Mouse (Mus musculus): Measurements from ENCODE around the gene Srgap2. TPM values are rescaled to one million over a fixed set of nuclear protein-coding genes. Genes with fewer than 3 reads are reported as not detected.

Srgap2 gene
- total RNA-seq, 2 experiments from 2014 or later = 21.1 to 24.1 TPM

DNA sequence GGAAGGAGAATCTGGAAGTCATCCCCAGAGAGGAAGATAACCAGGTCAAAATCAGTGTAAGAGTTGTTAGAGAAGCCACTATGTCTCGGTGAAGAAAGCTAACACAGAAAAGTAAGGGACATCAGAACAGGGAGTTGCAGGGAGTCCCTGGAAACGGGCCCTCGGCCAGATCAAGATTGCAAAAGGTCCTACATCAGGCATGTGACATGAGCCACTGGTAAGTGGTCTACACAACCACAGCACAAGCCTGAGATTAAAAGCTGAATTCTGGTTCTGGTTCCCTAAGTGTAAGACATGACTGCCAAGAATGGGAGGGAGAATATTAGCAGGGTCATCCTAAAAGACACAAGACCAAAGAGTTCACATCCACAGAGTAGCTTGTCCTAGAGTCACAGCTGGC is 104.1 kb downstream of the Srgap2 start:
- no peak for DNase-seq
- intact Hi-C loops (cut with DNase I) = no loop called here

DNA sequence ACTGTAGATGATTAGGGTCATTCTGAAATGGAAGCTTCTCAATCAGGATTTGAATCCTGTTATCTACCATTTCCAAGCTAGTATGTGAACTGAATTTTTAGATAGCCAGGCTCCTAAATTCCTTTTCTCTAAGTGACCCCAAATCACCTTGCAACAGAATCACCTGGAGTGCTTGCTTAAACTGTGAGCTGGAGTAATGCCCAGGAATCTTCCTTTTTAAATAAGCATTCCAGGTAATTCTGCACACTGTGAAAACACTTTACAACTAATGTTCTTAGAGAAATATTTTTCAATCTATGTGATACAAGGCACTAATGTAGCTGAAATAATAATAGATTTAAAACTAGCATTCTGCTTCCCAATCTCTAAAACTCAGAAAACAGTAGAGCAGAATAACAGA is 106.0 kb downstream of the Srgap2 start:
- no peak for DNase-seq
- intact Hi-C loops (cut with DNase I) = no loop called here

DNA sequence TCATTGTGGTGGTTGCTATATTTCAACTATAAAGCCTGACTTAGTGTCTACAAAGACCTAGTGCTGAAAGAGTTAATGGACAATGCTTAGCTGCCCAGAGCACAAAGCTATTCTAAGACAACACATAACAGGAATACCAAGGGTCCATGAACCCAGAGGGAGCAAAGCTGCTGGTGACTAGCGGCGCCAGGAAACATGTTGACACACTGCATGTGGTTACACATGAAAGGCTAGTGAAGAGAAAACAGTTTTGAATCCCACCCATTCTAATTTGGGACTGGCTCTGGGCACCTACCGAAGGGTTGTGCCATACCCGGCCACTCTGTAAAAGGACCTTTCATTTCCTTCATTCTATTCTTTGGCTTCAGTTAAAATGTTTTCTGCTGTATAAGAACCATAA is 106.5 kb downstream of the Srgap2 start:
- no peak for DNase-seq
- intact Hi-C loops (cut with DNase I) = no loop called here

DNA sequence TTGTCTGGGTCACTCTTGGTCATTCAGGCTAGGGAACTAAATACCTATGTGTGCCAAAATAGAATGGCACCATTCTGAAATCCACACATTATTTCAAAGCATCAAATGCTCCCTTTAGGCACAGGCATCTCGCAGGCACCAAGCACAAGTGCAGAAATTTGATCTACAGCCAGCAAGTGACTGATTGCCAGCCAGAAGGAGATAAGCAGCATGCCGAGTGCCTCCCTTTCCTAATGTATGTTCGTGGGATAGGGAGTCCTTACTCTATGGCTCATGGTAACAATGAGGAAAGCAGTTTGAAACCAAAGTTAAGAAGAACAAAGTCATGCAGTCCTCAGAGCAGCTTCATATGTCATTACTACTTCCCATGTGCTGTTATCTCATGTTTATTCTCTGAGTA is 107.8 kb downstream of the Srgap2 start:
- intact Hi-C loops (cut with DNase I) = no loop called here
- no peak for DNase-seq

DNA sequence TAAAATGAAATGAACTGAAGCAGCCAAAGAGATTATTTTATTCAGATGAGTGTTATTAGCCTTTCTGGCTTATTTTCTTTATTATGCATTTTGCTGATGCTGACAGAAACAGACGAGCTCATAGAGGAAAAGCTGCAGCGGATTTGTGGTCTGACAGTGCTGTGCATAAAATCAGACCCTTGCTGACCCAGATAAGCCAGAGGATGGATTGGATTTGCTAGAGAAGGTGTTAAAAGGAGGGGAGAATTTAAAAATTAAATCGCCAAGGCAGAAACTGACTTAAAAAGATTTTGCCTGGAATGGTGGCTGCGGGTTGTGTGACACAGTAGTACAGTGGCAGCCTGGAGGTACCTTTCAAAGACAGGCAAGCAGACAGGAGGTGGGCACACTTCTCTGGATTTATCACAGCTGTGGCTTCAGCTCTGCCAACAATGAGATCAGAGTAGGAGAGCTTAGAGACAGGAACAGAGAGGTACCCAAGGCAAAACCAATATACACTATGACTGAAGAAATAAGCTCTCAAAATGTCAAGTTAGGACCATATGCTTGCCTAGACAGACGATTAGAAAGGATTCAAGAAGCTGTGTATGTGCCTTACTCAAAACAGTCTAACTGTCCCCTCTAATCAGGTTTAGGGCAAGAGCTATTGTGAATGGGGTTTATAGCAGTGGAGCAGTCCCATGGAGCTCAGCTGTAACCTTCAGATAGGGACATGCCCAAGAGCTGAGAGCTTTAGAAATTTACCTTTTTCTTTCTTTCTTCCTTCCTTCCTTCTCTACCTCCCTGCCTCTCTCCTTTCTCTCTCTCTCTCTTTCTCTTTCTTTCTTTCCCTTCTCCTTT is 109.1 kb downstream of the Srgap2 start:
- intact Hi-C loops (cut with DNase I) = no loop called here

DNA sequence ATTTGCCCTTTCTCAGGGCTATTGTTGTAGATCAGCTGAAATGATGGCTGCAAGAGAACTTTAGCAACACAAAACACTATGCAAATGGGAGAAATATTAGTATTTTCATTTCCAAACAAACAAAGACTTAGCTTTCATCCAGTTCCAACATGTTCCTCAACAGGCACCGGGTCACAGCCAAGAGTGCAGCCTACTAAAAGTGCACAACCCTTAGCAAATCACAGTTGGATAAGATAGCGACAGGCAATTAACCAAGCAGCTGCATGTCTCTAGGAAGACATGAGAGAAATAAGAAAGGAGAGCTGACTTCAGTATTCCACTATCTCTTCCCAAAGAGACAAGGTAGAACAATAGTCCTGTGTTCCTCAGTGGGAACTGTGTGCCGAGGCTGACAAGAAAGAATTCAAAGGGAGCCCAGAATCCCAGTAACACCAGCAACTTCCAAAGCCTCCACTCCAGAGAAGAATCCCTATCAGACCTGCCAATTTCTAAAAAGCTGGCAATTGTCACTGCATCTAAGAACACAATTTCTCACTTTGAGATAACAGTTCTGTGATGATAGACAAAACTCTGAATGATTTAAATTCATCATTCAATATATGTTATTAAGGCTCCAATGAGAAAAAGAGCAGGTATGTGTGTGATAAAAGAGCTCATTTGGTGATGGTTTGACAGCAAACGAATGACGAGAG is 109.9 kb downstream of the Srgap2 start:
- no peak for DNase-seq
- intact Hi-C loops (cut with DNase I) = no loop called here

More for the DNA sequence above, 109.1 kb downstream of the Srgap2 start:
- no peak for DNase-seq

DNA sequence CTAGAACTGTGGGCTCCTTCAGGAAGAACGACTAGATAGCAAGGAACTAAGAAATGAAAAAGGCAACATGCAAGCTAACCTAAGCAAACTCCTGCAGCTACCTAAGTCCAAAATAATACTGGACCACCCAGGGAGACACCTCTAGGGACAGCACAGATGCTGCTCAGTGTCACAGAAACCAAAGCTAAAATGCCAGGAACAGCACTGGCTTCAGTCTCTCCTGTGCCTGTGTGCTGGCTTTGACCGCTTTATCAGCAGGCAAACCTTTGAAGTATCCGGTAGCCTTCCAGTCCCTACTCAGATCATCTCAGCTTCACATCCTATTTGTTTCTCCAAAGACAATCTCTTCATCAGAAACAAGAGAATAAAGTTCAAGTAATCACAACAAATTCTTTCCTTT is 123.6 kb downstream of the Srgap2 start:
- DNase-seq = no peak
- intact Hi-C loops (cut with DNase I) = no loop called here

DNA sequence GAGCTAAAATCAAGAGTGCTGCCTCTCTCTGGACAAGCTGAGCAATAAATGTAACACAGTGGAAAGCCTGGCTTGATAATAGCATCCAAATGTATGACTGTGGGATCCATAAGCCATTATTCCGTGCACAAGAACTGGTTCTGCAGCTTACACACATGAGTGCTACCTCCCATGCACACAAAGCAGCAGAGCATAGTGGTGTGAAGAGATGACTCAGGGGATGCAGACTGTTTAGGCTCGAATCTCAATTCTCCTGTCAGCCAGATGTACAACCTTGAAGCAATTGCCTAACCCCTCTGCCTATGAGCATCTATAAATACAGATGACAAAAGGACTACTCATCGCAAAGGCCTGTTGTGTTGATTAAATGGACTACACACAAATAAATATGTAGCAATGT is 126.3 kb downstream of the Srgap2 start:
- intact Hi-C loops (cut with DNase I) = no loop called here
- DNase-seq = no peak

DNA sequence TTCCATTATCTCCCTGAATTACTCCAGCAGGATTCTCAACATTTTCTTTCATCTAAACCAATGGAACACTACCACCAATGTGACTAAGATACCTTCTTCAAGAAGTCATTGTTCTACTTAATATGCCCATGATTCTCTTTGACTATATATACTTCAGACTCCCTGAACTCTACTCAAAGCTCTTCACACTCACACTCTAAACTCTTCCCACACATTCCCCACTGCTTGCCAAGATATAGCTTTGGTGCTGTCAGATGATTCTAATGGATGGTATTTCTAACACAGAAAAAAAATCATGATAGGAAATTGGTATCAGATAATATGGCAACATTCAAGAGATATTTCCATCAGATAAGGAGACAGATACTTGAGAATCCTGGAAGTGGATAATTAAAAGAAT is 129.0 kb downstream of the Srgap2 start:
- intact Hi-C loops (cut with DNase I) = no loop called here
- no peak for DNase-seq

DNA sequence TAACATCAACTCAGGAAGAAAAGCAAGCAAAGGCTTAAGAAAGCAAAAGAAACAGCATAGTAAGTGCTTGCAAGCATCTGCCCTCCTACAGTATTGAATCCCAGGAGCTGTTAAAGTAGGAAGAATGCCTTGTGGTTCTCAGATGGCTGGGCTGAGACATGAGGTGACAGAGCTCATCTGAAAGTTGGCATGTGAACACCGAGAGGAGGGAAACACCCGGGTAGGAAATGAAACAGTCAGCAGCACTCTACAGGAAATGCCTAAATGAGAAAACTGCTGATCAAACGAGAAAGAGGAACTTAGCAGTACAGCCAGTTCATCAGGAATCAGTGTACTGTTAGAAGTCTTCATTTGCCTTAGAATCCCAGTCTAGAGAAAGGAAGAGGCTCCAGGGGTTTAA is 142.7 kb downstream of the Srgap2 start:
- intact Hi-C loops (cut with DNase I) = loop anchor here (5.0 kb wide), 2 partner anchors 37 to 93 kb away; no protein-coding TSS in a partner anchor
- no peak for DNase-seq

DNA sequence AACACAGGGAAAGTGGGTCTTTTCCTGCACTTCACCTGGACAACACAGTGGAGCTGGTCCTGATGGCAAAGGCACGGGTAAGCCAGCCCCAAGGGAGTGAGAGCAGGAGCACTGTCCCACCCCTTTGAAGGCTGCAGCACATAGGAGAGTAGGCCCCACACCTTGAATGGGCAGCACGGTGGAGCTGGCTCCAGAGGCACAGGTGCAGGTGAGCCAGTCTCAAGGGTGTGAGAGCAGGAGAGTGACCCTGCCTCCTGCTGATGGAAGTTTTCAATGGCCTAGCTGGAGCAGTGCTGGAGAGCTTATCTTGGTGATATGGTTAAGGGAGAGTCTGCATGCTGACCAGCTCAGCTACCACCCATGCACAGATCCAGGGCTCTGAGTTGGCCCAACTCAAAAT is 145.0 kb downstream of the Srgap2 start:
- intact Hi-C loops (cut with DNase I) = loop anchor here (5.0 kb wide), 2 partner anchors 35 to 95 kb away; no protein-coding TSS in a partner anchor
- no peak for DNase-seq

DNA sequence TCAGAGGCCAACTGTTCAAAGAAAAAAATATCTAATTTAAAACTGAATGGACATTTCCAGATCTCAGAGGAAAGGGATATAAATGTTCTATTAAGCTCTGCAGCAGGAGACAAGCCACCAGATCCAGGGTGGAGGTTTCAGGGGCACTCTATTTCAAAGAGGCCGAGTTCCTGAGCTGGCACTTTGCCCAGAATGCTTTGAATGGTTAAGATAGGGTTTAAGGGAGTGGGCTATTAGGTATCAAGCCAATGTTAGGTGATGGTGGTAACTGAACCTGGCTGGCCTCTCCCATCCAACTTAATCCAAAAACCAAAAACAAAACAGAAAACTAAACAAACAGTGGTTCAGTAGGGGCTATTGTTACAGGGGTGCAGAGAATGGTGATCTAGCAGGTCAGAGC is 146.9 kb downstream of the Srgap2 start:
- no peak for DNase-seq
- intact Hi-C loops (cut with DNase I) = loop anchor here (5.0 kb wide), 2 partner anchors 33 to 97 kb away; no protein-coding TSS in a partner anchor

DNA sequence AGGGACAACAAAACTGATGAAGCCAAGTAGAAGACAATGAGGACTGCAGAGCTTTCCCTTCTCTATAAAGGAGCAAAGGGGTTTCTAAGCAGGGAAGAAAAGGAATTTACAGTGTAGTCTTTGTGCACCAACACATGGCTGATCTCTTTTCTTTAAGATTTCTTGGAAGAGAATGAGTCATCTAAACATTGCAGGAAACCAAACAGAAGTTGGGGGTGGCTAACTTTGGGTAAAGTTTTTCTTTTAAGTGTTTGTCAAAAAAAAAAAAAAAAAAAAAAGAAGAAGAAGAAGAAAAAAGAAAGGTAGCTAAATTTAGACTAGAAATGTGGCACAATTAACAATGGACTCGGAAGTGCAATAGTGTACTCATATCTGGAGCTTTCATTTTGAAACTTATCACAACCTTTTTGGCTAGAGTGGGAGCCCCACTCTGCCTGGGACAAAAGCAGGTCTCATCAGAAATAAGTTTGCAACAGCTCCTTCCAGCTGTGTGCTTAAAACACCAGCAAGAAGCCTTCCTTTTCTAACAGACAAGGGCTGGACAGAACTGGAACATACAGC is 148.2 kb downstream of the Srgap2 start:
- intact Hi-C loops (cut with DNase I) = no loop called here

DNA sequence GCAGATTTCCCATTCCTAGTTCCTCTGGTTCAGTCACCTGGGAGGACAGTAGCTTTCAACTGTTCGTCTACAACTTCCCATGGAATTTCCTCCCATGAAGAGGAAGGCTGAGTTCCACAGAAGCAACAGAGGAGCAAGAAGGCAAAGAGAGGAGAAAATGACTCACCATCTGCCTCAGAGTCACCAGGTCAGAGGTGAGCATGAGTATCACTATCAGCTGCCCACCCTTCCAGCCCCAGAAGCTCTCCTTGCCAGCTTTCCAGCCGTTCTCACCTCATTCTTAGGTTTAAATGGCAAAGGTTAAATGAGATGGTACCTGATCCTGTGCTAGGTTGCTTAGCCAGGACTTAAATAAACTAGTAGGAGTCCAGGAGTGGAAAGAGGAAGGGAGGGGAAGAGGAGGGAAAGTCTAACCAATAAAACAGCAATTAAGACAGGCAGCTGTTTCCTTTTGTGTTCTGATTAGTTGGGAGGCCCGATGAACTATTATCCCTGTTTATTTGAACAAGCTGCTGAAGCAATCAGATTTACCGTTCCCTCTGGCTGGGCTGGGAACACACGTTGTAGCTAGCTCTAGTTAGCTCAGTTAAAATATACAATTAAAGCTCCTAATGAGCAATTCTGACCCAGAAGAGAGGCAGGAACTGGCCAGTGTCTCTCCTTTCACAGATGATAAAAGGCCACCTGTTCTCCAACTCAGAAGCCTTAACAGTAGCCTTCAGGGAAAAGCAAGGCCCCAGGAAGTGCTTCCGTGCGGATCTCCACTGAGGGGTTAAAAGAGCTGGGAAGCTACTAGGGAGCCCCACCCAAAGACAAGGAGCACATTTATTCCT is 148.9 kb downstream of the Srgap2 start:
- peak; percentile 32 to 38 for DNase-seq
- intact Hi-C loops (cut with DNase I) = no loop called here

More for the DNA sequence above, 148.2 kb downstream of the Srgap2 start:
- no peak for DNase-seq

DNA sequence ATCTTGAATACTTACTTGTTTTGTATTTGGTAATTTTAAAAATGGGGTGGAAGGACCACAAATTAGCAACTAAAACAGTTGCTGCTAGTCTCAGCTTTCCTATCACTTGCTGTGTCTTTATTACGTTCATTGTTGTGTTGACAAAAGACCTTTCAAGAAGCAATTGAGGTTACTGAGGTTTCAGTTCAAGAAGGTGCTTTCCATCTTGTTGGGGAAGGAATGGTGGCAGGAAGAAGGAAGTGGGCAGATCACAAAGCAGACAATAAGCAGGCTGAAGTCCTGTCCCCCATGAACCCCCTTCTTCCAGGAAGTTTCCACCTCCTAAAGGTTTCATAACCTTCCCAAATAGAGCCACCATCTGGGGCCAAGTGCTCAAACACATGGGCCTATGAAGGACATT is 161.3 kb downstream of the Srgap2 start:
- intact Hi-C loops (cut with DNase I) = no loop called here
- no peak for DNase-seq

DNA sequence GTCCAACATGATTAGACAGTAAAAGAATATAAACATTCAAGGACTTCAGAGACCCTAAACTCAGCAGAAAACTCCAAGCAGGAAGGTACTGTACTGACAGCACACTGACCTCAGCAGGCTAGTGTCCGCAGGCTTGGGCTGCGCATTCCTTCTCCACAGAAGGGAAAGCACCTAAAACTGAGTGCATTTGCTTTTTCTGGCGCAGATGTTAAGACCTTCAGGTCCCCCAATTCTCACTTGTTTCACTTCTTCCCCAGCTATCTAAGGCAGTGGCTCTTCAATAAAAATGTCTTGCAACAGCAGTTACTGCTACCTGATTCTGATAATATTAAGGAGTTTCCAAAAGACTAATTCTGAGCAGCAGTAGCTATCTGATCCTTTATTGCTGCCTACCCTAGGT is 162.7 kb downstream of the Srgap2 start:
- DNase-seq = no peak
- intact Hi-C loops (cut with DNase I) = loop anchor here (5.0 kb wide), 1 partner anchor 163 kb away; the partner anchor contains the start of genes Fam72a and Srgap2

DNA sequence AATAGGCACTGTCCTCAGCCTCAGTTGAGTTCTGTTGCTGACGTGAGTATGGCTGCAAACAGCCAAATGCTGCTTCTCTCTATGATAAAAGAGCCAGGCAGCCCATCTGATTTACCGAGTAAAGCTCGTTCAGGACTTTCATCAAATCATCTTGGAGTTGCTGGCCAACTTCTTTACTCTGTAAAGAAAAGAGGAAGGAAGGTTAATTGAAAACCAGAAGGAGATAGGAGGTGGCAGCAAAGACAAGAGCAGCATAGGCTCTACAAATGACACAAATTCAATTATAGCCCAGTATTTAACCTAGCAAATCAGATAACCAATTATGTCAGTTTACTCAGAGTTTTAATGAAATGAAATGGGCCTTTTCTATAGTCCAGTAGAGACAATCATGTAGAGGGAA is 163.3 kb downstream of the Srgap2 start:
- intact Hi-C loops (cut with DNase I) = loop anchor here (2.0 to 5.0 kb wide), 2 partner anchors 163 to 191 kb away; partner anchors contain the start of genes Fam72a and Srgap2
- no peak for DNase-seq

DNA sequence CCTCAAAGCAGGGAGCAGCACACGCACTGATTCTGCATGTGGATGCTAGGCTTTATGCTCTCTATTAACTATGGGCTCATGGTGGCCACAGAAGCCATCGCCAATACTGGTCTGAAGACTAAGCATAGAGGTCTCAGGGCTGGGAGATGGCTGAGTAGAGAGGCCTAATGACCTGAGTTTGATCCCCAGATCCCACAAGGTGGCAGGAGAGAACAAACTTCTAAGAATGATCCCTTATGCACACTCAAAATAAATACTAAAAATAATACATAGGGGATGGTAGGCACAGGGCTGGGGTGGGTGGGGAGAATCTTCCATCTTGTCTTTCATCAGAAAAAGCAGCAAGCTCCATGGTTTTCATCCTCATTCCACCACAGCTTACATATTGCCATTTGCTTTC is 165.1 kb downstream of the Srgap2 start:
- intact Hi-C loops (cut with DNase I) = loop anchor here (2.0 to 5.0 kb wide), 2 partner anchors 165 to 193 kb away; partner anchors contain the start of genes Fam72a and Srgap2
- DNase-seq = no peak

DNA sequence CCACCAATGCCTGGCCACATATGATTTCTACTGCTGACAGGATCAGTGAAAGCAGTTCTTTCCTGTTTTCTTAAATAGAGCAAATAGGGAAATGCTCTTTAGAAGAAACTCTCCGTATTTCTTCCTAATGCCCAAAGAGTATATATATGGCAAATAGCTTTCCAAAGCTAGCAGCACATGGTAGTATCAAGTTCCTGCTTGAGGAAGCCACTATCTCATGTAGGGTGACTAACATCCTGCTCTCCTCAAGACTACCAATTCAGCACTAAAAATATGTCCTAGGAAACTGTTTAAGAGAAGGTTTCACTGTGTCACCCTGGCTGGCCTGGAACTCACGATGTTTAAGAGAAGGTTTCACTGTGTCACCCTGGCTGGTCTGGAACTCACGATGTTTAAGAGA is 166.4 kb downstream of the Srgap2 start:
- intact Hi-C loops (cut with DNase I) = loop anchor here (5.0 kb wide), 1 partner anchor 167 kb away; the partner anchor contains the start of genes Fam72a and Srgap2
- DNase-seq = no peak

DNA sequence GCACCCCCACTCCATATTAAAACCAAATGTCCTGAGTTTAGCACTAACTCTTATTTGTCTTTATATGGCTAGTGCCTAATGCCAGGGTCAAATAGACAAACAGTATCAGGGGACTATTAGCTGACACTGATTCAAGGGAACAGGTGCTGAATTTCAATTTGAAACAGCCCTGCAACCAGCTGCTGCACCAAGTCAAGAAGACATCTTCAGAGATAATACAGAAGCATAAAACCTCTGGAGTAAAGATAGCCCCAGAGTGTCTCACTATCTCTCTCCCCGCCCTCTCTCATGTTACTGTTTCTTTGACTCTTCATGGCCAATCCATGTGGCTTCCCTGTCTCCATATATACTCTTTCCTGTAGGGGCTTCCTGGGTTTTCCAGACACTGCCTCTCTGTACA is 167.5 kb downstream of the Srgap2 start:
- DNase-seq = no peak
- intact Hi-C loops (cut with DNase I) = loop anchor here (5.0 kb wide), 1 partner anchor 168 kb away; the partner anchor contains the start of genes Fam72a and Srgap2

Measured in heart, postnatal 36 days (tissue).